Mouse (Mus musculus) midbrain, postnatal 0 days (tissue): Measurements from ENCODE around the gene Uvrag. TPM values are rescaled to one million over a fixed set of nuclear protein-coding genes. Genes with fewer than 3 reads are reported as not detected.

Experiments used
- ATAC-seq: fragments of 200-750 bp; cut with Nextera tagmentation; 2 replicates; pipeline ENCODE4 v1.8.0; 2017; ENCODE audit warnings: moderate number of reproducible peaks, mild to moderate bottlenecking, moderate TSS enrichment, moderate library complexity; ENCODE audit not compliant: low FRiP score
- DNase-seq: peaks from one replicate; pipeline ENCODE4 v3.0.0-alpha.2; 2015; ENCODE audit warnings: low spot score
- H3K27ac ChIP-seq: fragments of 300-500 bp; sonication (generic); 2 replicates; pipeline ENCODE4 v1.5.1; 2014; ENCODE audit warnings: low read depth, mild to moderate bottlenecking, low read length, mixed read lengths
- H3K27me3 ChIP-seq: fragments of 300-500 bp; sonication (generic); 2 replicates; pipeline ENCODE4 v1.6.1; 2014; ENCODE audit warnings: low read length, control low read depth, mixed read lengths; ENCODE audit not compliant: insufficient read depth
- H3K36me3 ChIP-seq: fragments of 300-500 bp; sonication (generic); 2 replicates; pipeline ENCODE4 v1.6.1; 2014; ENCODE audit warnings: low read length, control low read depth, mixed read lengths; ENCODE audit not compliant: insufficient read depth
- H3K4me1 ChIP-seq: fragments of 300-500 bp; sonication (generic); 2 replicates; pipeline ENCODE4 v1.6.1; 2014; ENCODE audit warnings: mild to moderate bottlenecking, control low read depth, antibody characterized with exemption, low read length, mixed read lengths; ENCODE audit not compliant: insufficient read depth
- H3K4me2 ChIP-seq: fragments of 300-500 bp; sonication (generic); 2 replicates; pipeline ENCODE4 v1.6.1; 2014; ENCODE audit warnings: low read depth, mild to moderate bottlenecking, low read length, mixed read lengths; ENCODE audit not compliant: poor library complexity, severe bottlenecking
- H3K4me3 ChIP-seq: fragments of 300-500 bp; sonication (generic); 2 replicates; pipeline ENCODE4 v1.5.1; 2014; ENCODE audit warnings: low read depth, mild to moderate bottlenecking, low read length, moderate library complexity
- H3K9ac ChIP-seq: fragments of 300-500 bp; sonication (generic); replicated peaks from 2 replicates; pipeline ENCODE4 v1.6.1; 2014; ENCODE audit warnings: mild to moderate bottlenecking, low read length, moderate library complexity, mixed read lengths; ENCODE audit not compliant: poor library complexity, severe bottlenecking
- H3K9me3 ChIP-seq: fragments of 300-500 bp; sonication (generic); 2 replicates; pipeline ENCODE4 v1.6.1; 2016; ENCODE audit warnings: low read length, control low read depth
- CTCF ChIP-seq: IDR thresholded peaks from 2 replicates; pipeline ENCODE4 v1.5.1; 2016; ENCODE audit warnings: antibody characterized with exemption, mild to moderate bottlenecking
- WGBS: fragments of 180-500 bp; shearing (Covaris S2); extraction: QIAGEN DNeasy Blood & Tissue Kit; methylation state at CpG from one replicate; pipeline ENCODE4 v1.1.7; 2014; 5-methylcytosine and 5-hydroxymethylcytosine counted together
- polyA plus RNA-seq: library from polyadenylated mRNA; unstranded; fragments of >200 nt; fragmentation: Nextera tagmentation; extraction: Ambion mirVana; gene quantifications from 2 replicates; pipeline ENCODE4 v1.2.1, GENCODE M21; 2015
- total RNA-seq: library from RNA; depleted of rRNA; stranded (reverse); fragments of >200 nt; gene quantifications from 2 replicates; pipeline ENCODE4 v1.2.3, GENCODE M21; 2014

Uvrag gene
- total and polyA plus RNA-seq, 2 experiments from 2014 or later = 19.8 to 23.3 TPM

DNA sequence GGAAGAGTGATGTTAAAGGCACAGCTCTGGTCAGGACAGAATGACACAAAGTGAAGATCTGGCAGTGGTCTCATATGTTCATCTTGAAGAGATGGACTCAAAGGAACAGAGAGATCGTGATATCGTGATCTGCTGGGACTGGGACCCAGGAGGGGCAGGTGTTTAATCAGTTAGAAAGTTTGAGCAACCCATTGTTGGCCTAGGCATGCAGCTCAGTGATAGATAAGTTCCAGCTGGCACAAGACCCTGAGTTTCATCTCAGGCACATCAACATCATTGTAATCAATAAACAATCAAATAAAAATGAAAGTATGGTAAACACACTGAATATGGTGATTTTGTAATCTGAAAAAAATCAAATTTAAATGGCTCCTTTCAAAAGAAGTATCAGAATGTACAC lies 43.8 kb downstream of the Uvrag start:
- WGBS = 88% methylated on average over 2 of the region's 2 CpGs
- ATAC-seq (no peak), DNase-seq (no peak)
- H3K36me3 ChIP-seq = peaks cover 9% of the 10 kb centered on the region
- no peak overlapping the region for H3K27ac ChIP-seq
- no peak overlapping the region for H3K9ac ChIP-seq
- no peak overlapping the region for H3K4me3 ChIP-seq
- no peak overlapping the region for H3K4me2 ChIP-seq
- no peaks in the 10 kb centered on the region for H3K9me3 ChIP-seq
- TF ChIP-seq CTCF = no peak
- no peaks in the 10 kb centered on the region for H3K27me3 ChIP-seq
- no peaks in the 10 kb centered on the region for H3K4me1 ChIP-seq

DNA sequence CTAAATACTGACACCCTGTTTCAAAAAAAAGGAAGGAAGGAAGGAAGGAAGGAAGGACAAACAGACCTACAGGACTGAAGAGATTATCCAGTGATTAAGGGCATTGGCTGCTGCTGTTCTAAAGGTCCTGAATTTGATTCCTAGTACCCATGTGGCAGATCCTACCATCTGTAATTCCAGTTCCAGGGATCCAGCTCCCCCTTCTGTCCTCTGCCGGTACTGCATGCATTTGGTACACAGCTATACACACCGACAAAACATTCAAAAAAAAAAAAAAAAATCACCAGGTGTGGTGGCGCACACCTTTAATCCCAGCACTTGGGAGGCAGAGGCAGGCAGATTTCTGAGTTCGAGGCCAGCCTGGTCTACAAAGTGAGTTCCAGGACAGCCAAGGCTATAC lies 45.8 kb downstream of the Uvrag start:
- WGBS = 68% methylated on average over 3 of the region's 4 CpGs

DNA sequence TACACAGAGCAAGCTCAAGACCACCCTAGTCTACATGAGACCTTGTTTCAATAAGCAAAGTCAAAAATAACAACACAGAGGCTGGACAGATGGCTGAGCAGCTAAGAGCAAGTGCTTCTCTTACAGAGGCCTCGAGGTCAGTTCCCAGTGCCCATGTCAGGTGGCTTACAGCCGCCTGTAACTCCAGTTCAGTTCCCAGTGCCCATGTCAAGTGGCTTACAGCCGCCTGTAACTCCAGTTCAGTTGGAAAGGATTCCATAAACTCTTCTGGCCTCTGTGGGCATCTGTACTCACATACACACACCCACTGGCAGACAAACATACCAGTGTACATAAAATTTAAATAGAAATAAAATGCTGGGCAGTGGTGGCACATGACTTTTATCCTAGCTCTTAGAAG lies 46.6 kb downstream of the Uvrag start:
- WGBS = 90% methylated on average over 3 of the region's 3 CpGs
- H3K27ac ChIP-seq = no peak overlapping the region
- ATAC-seq = no peak

More for the DNA sequence above, 45.8 kb downstream of the Uvrag start:
- no peak for DNase-seq
- Histone ChIP-seq H3K4me1 (no peaks in the 10 kb centered on the region), H3K9me3 (no peaks in the 10 kb centered on the region), H3K27ac (no peak overlapping the region), H3K4me3 (no peak overlapping the region), H3K36me3 (peaks cover 9% of the 10 kb centered on the region), H3K9ac (no peak overlapping the region), H3K4me2 (no peak overlapping the region), H3K27me3 (no peaks in the 10 kb centered on the region)
- ATAC-seq = no peak
- peak; percentile 49 for TF ChIP-seq CTCF

DNA sequence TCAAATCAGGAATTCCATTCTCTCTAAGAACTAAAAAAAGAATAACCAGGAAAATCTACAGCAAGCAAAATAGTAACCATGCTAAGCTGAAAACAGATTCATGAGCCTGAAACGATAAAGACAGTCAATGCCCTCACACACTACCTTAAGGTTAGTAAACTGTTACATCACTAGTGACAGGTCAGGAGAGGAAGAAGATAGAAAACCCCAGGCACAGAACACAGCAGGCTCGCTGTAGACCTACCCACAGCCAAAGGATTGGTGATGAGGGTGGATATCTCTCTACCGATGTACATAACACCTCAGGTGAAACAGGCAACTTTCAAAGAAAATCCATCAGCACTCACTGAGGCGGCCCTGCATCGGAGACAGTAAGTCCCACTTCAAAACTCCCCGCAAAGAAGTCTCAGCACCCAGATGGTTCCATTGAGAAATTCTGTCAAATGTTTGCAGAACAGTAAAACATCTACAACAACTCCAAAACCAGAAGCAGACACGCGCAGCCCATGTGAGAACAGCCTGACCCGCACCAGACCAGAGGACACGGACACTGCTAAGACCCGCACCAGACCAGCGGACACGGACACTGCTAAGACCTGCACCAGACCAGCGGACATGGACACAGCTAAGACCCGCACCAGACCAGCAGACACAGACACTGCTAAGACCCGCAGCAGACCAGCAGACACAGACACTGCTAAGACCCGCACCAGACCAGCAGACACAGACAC lies 48.9 kb downstream of the Uvrag start:
- DNase-seq (no peak), ATAC-seq (no peak)
- Histone ChIP-seq H3K27ac (no peak overlapping the region), H3K9me3 (no peaks in the 10 kb centered on the region), H3K9ac (no peak overlapping the region), H3K27me3 (no peaks in the 10 kb centered on the region), H3K4me3 (no peak overlapping the region), H3K4me2 (no peak overlapping the region), H3K4me1 (no peaks in the 10 kb centered on the region), H3K36me3 (no peaks in the 10 kb centered on the region)
- no peak for TF ChIP-seq CTCF
- 91% methylated on average over 17 of the region's 17 CpGs for WGBS

More for the DNA sequence above, 46.6 kb downstream of the Uvrag start:
- Histone ChIP-seq H3K36me3 (peaks cover 9% of the 10 kb centered on the region), H3K4me3 (no peak overlapping the region), H3K9me3 (no peaks in the 10 kb centered on the region), H3K4me1 (no peaks in the 10 kb centered on the region), H3K9ac (no peak overlapping the region), H3K27me3 (no peaks in the 10 kb centered on the region), H3K4me2 (no peak overlapping the region)
- TF ChIP-seq CTCF = no peak
- no peak for DNase-seq

DNA sequence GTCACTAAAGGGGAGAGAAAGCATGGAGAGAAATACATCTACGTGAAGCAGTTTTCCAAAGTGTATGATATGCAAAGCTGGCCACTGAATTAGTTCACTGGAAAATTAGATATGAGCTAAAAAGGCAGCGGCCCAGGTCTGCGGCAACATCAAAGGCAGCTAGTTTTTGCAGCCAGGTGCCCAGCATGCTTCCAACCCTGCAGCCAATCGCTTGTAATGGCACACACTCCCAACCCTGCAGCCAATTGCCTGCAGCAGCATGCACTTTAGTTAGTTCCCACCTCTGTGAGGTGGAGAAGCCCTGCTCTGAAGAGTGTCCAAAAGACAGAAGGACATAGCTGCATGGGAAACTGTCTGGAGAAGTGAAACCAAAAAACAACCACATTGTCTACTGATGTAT lies 51.2 kb downstream of the Uvrag start:
- H3K9ac ChIP-seq = no peak overlapping the region
- 0 out of 2 replicates have a peak, but pooled peaks cover 4% of the 10 kb centered on the region for H3K36me3 ChIP-seq
- no peak for TF ChIP-seq CTCF

DNA sequence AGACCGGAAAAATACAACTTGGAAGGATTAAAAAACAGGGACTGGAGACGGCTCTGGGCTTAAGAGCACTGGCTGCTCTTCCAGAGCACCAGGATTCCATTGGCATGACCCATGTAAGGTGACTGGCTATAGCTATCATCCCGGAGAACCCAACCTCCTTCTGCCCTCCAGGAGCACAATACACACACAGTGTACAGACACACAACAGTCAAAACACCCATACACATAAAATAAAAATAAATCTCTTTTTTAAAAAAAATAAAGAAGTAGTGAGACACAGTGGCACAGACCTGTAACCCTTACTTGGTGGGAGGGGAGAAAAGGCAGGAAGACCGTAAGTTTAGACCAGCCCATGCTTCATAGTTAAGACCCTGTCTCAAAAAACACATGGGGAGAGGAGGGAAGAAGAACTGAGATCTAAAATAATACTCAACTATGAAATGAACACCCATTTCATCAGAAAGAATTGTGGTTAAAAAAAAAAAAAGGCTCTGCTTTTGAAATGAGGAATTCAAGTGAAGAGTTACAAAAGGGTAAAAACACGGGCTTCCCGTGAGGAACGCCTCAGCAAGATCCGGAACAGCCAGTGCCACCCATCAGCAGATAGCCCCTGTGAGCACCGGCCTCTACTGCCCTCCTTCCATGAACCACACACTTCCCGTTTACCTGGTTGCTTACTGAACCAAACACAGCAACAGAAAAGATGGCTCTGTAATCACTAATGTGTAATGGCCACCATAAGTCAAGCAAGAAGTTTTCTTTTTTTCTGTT lies 52.2 kb downstream of the Uvrag start:
- DNase-seq = no peak
- no peak overlapping the region for H3K27ac ChIP-seq
- 87% methylated on average over 10 of the region's 10 CpGs for WGBS

More for the DNA sequence above, 51.2 kb downstream of the Uvrag start:
- H3K27me3 ChIP-seq = no peaks in the 10 kb centered on the region
- H3K9me3 ChIP-seq = no peaks in the 10 kb centered on the region
- ATAC-seq = no peak
- H3K4me3 ChIP-seq = no peak overlapping the region
- no peak overlapping the region for H3K4me2 ChIP-seq
- 70% methylated on average over 4 of the region's 4 CpGs for WGBS
- H3K27ac ChIP-seq = no peak overlapping the region
- H3K4me1 ChIP-seq = no peaks in the 10 kb centered on the region
- no peak for DNase-seq

More for the DNA sequence above, 52.2 kb downstream of the Uvrag start:
- H3K36me3 ChIP-seq = 0 out of 2 replicates have a peak, but pooled peaks cover 4% of the 10 kb centered on the region
- H3K4me2 ChIP-seq = no peak overlapping the region
- no peak for TF ChIP-seq CTCF
- no peak overlapping the region for H3K9ac ChIP-seq
- H3K4me3 ChIP-seq = no peak overlapping the region
- no peaks in the 10 kb centered on the region for H3K27me3 ChIP-seq
- no peaks in the 10 kb centered on the region for H3K4me1 ChIP-seq
- no peak for ATAC-seq
- no peaks in the 10 kb centered on the region for H3K9me3 ChIP-seq
